Mouse (Mus musculus) layer of hippocampus, postnatal 14 days (tissue): ENCODE data around the gene Pdik1l. TPM values are rescaled to one million over a fixed set of nuclear protein-coding genes. Genes with fewer than 3 reads are reported as not detected.

Source experiments
- DNase-seq, 2 experiments: peaks; one replicate each; pipeline ENCODE4 v3.0.0; 2021 to 2022; ENCODE audit warnings: low spot score in 2 of 2, mixed read lengths in 1 of 2
- long read RNA-seq, 2 experiments: library from polyadenylated mRNA; stranded (forward); transcript quantifications; one replicate each; pipeline ENCODE4 v2.0.0; 2021
- total RNA-seq, 2 experiments: library from RNA; stranded (reverse); gene quantifications; 2 replicates each; pipeline ENCODE4 v1.2.3; 2021

Pdik1l gene
- total RNA-seq: 10 to 100 TPM; 21.5 to 21.9 TPM
- long read RNA-seq, experiment 1, full-length matches to known transcripts: 13 of 13 reads
- long read RNA-seq, experiment 1, partial matches to known transcripts: 0 of 13 reads
- long read RNA-seq, experiment 1, other reads (novel, unspliced or antisense): 0 of 13 reads
- long read RNA-seq, experiment 2, full-length matches to known transcripts: 12 of 13 reads
- long read RNA-seq, experiment 2, partial matches to known transcripts: 0 of 13 reads
- long read RNA-seq, experiment 2, other reads (novel, unspliced or antisense): 1 of 13 reads

DNA sequence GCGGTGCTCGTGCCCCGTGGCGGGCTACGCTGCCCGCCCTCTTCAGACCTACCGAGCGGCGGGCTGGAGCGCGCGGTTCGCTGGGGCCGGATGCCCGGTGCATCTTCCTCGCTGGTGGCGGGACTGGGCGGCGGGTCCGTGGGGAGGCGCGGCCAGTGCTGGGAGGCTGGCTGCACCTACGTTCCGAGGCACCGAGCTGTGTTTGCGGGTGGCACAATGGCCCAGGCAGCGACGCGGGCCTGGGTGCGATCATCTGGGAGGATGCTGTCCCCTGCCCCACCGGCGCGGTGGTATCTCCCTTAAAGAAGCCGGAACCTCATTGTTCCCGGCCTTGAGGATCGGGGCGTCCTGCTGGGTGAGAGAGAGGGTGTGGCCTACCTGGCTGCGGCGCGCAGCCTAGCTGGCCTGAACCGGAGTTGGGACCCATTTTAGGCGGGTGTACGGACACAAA lies at the start of gene Pdik1l:
Gene Pdik1l (minus strand): TSS at position 321 of the 451 bp plus-strand sequence.
- DNase-seq: peak; percentile 64

DNA sequence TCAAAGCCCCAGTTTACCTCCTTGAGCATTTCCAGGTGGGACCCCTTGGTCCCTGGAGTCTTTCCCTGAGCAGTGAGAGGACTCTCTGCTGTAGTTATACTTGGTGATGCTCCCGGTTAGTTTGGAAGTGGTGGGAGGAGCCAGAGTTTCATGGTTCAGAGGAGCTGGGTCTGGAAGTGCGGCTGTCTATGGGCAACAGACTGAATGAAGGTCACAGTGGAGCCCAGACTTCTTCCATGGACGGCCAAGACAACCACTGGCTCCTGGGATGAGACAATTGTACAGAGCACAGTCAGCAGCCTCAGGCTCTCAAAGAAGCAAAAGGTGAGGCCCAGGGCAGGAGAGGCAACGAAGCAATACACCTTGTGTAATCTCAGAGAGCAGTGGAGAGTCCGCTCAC lies 42.6 kb upstream of the Pdik1l start:
- DNase-seq: no peak

DNA sequence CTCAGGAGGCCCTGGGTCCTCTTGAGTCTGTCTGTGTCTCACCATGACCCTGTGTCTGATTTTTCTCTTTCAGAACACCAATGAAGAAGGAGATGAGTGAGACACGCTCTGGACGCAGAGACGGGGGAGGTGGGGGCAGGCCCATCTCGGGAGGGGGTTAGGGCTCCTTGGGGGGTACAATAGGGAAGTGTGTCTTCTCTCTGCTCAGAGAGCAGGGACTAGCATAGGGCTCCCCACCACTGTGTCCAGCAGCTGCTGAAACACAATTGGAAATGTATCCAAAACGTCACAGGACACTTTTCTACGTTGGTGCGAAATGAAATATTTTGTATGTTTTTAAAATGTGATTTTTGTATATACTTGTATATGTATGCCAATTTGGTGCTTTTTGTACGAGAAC lies 41.1 kb upstream of the Pdik1l start:
- DNase-seq: no peak

DNA sequence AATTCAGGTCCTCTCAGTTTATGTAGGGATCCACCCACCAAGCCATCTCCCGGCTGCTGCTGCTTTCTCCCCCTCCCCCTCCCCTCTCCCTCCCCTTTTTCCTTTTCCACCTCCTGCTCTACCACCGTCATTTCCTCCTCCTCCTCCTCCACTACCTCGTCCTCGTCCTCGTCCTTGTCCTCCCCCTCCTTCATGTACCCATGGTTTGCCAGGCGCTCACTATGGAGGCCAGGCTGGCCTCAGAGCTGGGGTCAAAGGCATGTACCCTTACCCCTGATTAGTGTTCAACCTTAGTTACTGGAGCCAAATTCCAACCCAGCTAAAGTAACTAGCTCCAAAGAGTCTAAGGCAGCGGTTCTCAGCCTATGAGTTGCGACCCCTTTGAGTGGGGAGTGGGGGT lies 40.5 kb upstream of the Pdik1l start:
- DNase-seq: no peak

DNA sequence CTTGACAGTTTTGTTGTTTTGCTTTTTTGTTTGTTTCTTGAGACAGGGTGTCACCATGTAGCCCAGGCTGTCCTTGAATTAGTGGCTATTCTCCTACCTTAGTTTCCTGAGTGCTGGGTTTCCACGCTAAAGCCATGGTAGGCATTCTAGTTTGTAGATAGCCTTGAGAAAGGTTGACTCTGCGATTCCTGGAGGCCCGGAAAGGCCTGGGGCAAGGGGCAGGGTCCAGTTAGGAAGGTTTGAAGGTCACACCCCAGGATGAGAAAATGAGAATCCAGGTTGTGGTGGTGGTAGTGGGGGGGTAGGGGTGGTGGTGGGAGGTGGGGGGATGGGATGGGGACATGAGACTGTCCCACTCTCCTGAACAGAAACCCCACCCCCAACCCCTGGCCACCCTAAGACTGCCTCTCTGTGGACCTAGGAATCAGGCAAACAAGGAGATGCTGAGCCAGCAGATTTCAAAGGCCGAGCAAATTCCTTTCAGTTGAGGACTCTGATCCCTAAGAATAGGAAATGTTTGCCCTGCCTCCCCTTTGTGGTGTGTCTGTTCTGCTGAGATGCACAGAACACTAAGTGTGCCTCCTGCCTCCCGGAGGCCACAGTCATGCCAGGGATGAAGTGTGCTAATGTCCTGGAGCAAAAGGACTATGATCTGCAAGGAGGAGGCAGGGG lies 39.3 kb upstream of the Pdik1l start:
- DNase-seq: no peak

DNA sequence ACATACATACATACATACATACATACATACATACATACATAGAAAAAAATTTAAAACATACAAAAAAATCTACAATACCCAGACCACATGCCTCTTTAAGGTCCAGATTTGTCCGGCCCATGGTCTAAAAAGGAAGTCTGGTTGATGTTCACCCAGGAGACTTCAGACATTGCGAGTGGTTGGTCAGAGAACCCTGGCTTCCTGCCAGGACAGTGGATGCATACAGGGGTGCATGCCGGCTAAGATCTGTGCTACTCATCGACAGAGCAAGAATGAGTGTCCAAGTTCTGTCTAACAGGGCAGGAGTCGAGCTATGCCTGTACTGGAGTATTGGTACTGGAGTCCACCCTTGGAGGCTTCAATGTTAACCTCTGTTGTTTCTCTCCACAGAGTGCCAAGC lies 37.0 kb upstream of the Pdik1l start:
- DNase-seq: no peak

DNA sequence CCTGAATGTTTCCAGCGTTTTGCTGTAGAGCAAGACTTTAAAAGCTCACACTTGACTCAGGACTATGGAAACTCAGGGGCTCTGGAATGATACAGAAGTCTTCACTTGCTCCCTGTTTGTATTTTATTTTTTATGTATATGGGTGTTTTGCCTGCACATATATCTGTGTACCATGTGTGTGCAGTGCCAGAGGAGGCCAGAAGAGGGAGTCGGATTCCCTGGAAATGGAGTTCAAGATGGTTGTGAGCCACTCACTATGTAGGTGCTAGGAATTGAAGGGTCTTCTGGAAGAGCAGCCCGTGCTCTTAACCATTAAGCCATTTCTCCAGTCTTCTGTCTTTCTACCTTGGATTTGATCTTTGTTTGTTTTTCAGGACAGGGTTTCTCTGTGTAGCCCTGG lies 33.8 kb upstream of the Pdik1l start:
- DNase-seq: no peak

DNA sequence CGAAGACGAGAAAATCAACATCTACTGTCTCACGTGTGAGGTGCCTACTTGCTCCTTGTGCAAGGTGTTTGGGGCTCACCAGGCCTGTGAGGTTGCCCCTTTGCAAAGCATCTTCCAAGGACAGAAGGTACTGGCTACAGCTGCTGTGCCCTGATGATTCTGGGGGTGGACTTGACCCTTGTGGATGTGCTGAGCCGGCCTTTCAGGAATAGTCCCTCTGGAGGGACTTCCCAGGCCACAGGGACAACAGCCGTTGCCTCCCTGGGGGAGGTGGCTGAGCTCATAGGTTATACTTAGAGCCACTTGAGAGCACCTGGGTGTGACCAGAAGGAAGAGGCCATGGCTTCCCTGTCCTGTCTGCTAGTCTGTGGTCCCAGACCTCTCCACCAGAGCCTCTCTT lies 32.0 kb upstream of the Pdik1l start:
- DNase-seq: no peak

DNA sequence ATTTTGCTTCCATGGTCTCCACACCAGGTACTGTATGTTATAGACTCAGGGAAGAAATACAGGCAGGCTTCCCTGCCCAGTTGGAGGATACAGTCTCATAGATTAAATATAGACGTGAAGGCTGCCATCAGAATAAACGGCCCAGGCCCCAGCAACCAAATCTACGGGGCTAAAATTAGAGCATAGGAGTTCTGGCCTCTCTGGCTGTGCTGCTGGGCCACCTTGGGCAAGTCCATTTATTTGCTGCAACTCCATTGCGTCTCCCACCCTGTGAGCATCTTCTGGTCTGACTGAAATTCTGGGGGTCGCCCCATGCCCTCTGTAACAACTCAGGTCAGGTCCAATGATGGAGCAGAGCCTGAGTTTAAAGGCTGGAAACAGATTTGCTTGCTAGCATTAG lies 31.4 kb upstream of the Pdik1l start:
- no peak for DNase-seq

DNA sequence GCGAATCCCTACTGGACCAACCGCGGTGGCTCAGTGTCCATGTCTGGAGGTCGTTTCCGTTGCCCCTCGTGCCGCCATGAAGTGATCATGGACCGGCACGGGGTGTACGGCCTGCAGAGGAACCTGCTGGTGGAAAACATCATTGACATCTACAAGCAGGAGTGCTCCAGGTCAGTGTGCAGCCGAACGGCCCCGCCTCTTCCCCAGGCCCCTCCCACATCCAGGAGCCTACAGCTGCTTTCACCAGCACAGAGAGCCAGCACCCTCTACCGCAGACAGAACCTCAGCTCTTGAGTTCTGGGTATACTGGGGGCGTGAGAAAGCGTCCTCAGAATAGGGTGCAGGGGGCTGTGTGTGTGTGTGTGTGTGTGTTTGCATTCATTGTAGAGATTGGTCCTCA lies 28.7 kb upstream of the Pdik1l start:
- no peak for DNase-seq

DNA sequence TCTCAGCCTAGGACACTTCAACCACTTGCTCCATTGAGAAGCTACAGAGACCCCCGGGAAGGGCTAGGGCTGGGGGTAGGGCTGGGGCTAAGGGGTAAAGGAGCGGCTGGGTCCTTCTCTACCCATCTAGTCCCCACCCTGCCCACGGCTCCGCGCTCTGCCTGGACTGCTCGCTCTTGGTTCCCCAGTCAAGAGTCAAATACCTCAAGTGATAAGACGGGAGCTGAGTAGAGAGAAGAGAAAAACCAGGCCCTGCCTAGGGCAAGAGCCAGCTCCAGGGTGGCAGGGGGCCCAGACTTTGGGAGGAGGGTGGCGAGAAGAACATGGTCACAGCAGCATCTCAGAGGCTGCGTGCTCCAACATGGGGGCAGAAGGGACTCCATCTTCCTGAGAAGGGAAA lies 27.8 kb upstream of the Pdik1l start:
- no peak for DNase-seq

DNA sequence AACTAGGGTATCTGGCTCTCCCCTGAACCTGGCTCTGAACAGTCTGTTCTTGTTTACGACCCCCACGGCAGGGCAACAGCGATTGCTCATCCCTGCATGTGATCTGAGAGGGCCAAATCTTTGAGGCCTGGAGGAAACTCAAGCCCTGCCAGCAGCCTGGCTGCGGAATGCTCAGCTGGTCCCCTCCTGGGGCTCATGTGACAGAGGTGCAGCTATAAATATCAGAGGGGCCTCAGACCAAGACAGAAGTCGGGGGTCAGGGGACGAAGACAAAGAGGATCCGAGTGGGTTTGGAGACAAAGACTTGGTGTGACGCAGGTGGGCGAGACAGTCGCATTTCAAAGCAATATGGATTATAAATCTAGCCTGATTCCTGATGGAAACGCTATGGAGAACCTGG lies 27.2 kb upstream of the Pdik1l start, which contains the start of gene Trim63:
Gene Trim63 (plus strand): TSS at position 245 of the 400 bp plus-strand sequence.
- no peak for DNase-seq

DNA sequence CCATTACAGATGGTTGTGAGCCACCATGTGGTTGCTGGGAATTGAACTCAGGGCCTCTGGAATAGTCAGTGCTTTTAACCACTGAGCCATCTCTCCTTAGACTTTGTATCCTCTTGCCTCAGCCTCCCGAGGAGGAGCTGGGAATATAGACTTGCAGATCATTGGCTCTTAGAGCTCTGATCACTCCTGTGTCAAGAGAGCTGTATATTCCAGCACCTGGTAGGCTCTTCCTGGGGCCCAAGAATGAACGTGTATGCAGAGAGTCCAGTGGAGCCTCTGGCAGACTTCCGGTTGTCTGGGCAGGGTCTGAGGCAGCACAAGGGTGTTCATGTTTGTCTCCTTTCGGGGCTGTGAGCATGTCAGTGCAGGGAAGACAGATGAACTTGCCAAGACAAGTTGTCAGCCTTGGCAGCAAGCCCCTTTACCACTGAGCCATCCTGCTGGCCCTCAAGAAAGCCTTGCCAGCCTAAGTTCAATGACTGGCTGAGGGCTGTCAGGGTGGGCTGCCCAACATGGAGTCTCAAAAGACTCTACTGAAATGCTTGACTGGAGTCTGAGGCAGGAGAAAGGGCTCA lies 26.5 kb upstream of the Pdik1l start:
- DNase-seq: no peak

DNA sequence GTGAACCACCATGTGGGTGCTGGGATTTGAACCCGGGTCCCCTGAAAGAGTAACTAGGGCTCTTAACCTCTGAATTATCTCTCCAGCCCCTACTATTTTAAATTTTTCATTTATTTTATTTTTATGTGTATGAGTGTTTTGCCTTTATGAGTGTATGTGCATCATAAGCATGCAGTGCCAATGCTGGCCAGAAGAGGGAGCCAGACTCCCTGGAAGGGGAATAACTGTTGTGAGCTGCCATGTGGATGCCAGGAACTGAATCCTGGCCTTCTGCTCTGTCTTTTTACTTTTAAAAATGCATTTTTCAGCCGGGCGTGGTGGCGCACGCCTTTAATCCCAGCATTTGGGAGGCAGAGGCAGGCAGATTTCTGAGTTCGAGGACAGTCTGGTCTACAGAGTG lies 25.2 kb upstream of the Pdik1l start:
- no peak for DNase-seq

DNA sequence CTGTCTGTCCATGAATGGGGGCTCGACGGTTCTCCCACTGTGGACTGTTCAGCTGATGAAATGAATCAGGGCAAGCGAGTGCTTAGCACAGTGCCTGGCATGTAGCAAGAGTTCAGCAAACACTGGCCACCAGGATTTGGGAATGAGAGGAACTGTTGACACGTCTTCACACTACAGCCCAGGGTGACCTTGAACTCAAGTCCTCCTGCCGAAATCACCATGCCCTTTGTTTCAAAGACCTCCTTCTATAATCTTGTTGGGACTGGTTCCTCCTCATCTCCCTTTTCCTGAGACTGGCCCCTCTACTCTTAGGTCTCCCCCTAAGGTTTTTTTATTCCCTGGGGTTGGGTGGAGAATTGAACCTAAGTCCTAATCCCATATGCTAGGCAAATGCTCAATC lies 24.6 kb upstream of the Pdik1l start:
- DNase-seq: no peak

DNA sequence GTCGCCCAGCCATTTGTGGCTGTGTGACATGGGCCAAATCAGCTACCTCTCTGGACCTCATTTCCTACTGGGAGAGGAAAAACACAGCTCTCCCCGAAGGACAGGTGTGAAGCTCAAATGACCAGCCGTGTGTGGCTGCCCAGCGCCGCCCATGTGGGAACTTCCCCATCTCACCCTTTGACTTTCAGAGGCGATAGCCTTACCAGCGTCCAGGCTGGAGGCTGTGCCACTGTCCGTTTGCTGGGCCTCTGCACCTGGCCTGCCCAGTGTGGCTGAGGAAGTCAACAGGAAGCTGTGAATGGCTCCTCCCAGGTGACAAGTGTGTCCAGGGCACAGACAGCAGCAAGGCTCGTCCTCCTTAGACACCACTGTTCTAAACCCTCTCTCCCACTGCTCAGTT lies 24.1 kb upstream of the Pdik1l start:
- no peak for DNase-seq

DNA sequence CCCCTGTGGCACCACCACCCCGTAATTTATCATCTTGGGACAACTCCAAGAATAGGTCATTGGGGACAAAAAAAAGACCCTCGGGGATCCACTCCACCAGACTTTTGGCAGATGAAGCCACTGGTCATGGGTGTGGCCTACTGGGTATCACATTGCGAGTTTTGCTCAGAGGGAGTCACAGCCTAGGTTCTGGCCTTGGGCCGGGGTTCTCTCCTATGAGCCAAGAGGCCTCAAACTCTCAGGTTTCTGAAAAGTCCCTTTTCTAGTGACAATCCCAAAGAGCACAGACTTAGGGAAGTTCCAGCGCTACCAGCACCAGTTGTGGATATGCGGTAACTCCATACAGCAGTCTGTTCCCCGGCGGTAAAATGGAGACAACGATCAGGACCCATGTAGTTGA lies 23.0 kb upstream of the Pdik1l start:
- no peak for DNase-seq

DNA sequence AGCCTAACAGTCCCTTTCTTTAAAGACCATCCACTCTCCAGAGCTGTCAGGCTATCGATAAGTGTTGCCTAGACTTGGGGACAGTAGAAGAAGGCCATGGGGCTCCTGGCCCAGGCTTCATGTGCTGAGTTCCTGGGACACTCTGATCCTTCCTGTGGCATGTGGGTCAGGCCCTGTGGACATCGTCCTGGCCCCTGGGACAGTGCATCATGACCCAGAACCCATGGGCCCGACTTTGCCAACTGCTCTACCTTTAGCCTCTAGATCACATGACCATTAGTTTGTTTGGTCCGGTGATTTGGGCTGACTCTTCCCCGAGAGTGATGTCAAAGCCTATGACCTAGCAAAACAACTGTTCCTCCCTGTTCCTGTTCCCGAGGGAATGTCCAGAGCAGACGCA lies 22.4 kb upstream of the Pdik1l start:
- no peak for DNase-seq

DNA sequence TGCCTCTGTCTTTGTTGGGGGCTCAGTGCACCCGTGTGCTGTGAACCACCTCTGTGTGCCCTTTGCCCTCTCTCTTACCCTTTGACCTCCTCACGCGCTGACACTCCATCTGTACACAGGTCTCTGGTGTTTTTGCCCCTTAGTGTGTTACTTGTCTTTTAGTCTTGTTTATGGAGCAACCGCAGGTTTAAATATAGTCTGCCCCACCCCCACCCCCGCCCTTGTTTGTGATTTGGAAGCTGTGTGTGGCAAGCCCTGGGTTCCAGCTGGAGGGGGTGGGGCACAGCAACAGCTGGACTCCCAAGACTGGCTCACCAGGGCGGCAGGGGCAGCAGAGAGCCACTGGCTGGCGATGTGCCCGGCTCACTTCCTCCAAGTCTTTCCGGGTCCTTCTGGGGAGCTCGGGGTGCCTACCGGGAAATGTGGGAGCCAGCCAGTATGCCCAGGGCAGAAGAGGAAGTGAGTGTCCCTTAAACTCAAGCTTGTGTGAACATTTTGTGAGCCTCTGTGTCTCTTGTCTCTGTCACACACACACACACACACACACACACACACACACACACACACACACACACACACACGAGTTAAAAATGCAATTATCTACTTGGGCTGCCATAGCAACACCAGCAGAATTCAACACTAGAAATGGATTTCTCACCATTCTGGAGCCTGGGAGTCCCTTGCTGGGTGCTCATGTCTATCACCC lies 19.8 kb upstream of the Pdik1l start:
- peak; percentile 41 to 59 for DNase-seq

DNA sequence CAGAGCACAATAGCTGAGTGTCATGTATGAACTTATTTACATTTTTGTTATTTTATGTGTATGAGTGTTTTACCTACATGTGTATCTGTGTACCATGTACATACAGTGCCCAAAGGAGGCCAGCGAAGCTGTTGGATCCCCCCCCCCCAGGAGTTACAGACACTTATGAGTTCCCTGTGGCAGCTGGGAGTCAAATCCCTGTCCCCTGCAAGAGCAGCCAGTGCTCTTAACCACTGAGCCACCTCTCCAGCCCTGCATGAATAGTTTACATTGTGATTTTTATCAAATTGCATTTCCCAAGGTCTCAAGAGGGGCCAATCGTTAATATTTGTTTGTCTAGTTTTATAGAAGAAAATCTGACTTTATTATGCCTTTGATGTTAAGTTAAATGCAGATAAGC lies 19.3 kb upstream of the Pdik1l start:
- DNase-seq: no peak

DNA sequence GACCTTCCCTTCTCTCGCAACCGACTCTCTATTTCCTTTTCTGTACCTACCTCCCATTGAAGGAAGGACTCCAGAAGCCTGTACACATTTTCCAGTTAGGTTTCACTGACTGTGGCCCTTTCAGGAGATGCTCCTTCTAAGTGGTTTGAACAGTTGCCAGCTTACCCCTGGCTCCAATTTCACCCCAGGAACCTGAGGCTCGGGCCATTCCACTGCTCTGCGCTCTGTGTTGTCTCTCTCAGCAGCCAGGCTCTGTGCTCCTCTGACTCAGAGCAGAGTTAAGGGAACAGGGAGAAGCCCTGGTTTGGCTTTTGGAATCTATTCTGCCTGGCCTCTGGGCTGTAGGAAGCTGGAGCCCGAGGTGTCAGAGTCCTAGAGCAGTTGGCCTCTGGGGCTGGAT lies 14.4 kb upstream of the Pdik1l start:
- DNase-seq: no peak

DNA sequence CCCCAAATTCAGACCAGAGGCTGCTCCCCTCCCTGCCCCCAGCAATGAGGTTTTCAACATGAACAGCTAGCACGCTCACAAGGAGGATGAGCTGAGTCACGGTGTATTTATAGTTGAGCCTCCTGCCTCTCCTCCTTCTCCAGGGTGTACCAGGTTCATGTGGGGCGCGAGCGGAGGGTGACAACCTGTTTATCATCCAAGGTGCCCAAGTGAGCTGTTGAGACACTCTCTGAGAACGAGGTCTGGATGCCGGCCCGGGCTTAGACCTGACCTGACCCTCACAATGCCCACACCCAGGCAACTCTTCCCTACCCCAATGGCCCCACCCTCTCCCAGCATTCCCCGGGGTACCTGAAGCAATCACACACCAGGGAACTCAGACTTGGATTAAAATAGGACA lies 12.6 kb upstream of the Pdik1l start:
- DNase-seq: no peak
